Mouse (Mus musculus) naive thymus-derived CD4-positive, alpha-beta T cell, adult 5 months (primary cell): ENCODE results near the gene Kcp. TPM values are rescaled to one million over a fixed set of nuclear protein-coding genes. Genes with fewer than 3 reads are reported as not detected.

ENCODE experiments used
- polyA plus RNA-seq: library from polyadenylated mRNA; unstranded; fragments of 100-300 nt; shearing (Covaris generic); gene quantifications from one replicate; pipeline ENCODE4 v1.2.1, GENCODE M21; 2017

Gene Kcp
- polyA plus RNA-seq, result not detected

DNA sequence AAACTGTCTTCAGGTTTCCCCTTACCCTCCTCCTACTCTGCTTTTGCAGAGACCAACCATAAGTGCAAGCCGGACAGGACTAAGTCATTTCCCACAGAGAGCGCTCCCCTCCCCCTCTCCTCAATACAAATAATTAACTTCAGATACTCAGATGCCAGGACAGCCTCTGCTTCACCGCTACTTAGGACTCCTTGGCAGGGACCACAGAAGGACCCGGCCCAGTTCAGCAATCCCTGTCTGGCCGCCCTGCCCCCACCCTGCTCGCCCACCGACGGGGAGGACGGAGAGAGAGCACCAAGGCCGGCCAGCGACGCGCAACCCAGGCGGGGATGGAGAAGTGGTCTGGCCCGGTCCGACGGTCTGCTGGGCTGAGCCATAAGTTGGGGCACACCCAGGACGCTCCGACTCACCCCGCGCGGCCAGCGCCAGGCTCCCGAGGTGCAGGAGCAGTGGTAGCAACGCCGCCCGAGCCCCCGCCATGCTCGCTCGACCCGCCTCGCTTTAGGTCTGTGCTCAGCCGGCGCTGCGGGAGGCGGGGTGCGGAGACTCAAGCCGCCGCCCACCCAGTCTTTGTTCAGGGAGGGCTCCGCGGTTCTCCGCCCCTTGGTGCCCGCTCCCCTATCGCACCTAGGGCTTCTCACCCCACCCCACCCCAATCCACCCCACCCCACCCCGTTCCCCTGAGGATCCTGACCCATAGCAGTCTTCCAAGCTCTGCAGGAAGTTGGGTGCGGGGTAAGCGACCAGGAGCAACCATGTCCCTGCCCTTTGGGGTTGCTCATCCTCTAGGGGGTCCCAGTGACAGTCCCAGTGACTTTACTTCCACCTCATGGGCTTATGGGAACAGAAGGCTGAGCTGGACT, at the start of gene Kcp:
Kcp (minus strand) TSS at position 506 of the 863 bp plus-strand sequence.

DNA sequence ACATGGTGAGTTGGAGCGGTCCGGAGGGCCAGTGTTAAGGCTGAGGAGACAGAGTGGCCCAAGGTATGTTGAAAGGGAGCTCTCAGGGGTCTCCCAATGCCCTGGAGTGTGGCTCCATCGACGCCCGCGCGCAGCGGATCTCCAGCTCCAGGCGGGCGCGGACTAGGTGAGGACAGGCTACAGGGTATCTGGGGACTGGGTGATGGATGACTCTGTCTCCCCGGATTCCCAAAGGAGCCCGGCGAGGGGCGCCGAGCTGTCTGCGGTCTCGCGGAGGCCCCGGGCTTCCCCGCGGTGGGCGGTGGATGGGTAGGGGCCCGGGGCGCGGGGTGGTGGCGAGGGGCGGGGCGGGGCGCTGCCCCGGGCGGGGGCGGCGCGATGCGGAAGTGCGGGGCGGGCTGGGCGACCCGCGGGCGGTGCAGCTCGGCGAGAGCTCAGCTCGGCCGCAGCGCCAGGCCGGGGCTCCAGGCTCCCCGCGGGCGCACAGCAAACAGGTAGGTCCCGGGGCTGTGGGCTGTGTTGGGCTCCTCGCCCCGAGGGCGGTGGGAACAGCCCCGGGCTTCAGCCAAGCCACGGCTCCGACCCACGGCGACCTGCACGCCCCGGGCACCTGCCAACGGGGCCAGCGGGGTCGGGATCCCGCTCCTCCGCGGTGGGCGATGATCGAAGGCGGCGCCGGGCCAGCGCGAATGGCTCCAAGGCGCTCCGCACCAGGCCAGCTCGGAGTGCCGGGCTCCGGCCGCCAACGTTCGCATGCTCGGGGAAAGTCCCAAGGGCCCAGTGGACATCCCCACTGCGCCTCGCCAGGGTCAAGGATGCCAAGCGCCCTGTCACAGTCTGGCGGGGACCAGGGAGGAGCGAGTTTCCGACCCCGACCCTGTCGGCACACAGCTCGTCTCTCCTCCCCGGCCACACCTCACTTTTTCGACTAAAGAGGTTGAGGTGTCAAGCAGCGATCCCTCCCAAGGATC, 18.8 kb upstream of the Kcp start, which contains the start of gene Irf5:
Irf5 (plus strand) TSS at position 345 of the 971 bp plus-strand sequence.

DNA sequence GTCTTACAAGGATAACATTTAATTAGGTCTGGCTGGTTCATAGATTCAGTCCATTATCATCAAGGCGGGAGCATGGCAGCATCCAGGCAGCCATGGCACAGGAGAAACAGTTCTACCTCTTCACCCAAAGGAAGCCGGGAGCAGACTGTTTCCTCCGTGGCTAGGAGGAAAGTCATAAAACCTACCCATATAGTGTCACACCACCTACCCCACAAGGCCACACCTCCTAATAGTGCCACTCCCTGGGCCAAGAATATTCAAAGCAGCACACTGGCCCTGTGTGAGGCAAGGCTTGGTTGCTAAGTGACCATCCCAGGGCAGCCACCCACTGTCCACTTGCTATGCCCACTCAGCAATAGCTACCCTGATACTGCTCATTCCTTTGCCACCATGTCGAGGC, 36.6 kb downstream of the Kcp start, which contains the start of gene Atp6v1fnb:
Atp6v1fnb (plus strand) TSS at position 301 of the 400 bp plus-strand sequence.

DNA sequence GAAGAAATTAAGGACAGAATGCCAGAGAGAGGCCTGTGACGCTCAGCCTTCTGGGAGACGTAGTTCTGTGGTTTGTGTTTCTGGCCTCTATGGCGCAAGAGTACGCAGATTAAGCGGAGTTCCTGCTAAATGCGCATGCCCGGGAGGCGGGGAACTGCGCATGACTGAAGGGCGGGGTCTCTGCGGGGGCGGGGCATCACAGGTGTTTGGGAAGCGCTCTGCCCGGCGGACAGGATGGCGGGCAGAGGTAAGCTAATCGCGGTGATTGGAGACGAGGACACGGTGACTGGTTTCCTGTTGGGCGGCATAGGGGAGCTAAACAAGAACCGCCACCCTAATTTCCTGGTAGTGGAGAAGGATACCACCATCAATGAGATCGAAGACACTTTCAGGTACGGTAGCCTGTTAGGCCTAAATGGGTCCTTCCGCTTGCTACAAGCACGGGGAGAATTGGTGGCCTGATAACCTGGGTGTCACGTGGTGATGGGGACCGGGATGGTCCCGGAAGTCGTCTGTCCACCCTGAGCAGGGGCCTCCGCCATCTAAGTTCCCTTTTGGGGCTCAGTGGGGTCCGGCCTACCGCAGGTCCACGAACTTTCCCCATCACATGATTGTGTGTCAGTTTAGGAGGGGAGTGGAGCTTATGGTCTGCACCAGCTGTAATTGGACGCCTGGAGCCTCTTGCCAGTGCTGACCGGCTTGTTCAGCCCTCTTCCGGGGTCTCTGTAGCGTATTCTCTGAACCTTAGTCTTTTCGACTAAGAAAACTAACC, 40.0 kb downstream of the Kcp start, which contains the start of gene Atp6v1f:
Atp6v1f (plus strand) TSS at position 136 of the 772 bp plus-strand sequence.

DNA sequence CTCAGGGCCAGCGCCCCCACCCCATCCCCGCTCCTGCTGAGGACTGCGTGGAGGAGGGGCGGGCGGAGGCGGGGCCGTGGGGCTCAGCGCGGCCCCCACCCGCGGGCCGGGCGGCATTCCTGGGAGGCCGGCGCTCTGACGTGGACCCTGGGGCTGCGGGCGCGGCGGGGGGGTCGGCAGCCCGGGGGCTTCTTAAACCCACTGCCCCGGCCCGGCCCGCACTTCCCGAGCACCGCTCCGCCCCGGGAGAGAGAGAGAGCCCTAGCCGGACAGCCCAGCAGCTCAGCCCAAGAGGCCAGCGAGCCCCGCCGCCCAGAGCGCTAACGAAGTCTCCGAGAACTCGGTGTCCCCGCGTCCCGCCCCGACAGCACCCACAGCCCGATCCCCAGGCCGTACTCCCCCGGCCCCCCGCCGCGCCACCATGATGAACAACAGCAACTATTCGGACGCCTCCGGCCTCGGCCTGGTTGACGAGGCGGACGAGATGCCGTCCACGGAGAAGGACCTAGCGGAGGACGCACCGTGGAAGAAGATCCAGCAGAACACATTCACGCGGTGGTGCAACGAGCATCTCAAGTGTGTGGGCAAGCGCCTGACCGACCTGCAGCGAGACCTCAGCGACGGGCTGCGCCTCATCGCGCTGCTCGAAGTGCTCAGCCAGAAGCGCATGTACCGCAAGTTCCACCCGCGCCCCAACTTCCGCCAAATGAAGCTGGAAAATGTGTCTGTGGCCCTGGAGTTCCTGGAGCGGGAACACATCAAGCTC, 74.5 kb downstream of the Kcp start, which contains the start of gene Flnc:
Flnc (plus strand) TSS at position 219 of the 766 bp plus-strand sequence.

Other genes with a start within 250 kb of the Kcp start
- 25.5 TPM for gene Hilpda, start 235.5 kb downstream of the Kcp start, polyA plus RNA-seq
- 0.73 TPM for gene Fam71f2, start 228.4 kb downstream of the Kcp start, polyA plus RNA-seq
- not detected for gene Fam71f1, start 188.8 kb downstream of the Kcp start, polyA plus RNA-seq
- gene Calu, start 159.9 kb downstream of the Kcp start, polyA plus RNA-seq, result 89.1 TPM
- 0.27 TPM for gene Opn1sw, start 119.5 kb downstream of the Kcp start, polyA plus RNA-seq
- gene Ccdc136, start 111.6 kb downstream of the Kcp start, polyA plus RNA-seq, result not detected
- not detected for gene Flnc, start 74.7 kb downstream of the Kcp start, polyA plus RNA-seq
- gene Atp6v1f, start 40.2 kb downstream of the Kcp start, polyA plus RNA-seq, result 277 TPM
- gene Atp6v1fnb, start 36.5 kb downstream of the Kcp start, polyA plus RNA-seq, result not detected
- gene Irf5, start 18.7 kb upstream of the Kcp start, polyA plus RNA-seq, result 2.4 TPM
- gene Tnpo3, start 101.9 kb upstream of the Kcp start, polyA plus RNA-seq, result 105 TPM
- gene Tspan33, start 186.3 kb upstream of the Kcp start, polyA plus RNA-seq, result 0.15 TPM
- gene Smo, start 227.6 kb upstream of the Kcp start, polyA plus RNA-seq, result 0.76 TPM